Mouse (Mus musculus): ENCODE measurements around the gene Gpx4. TPM values are rescaled to one million over a fixed set of nuclear protein-coding genes. Genes with fewer than 3 reads are reported as not detected.

Gpx4 gene
- total and polyA plus RNA-seq, 3 experiments, result 832 to 1,055 (median 860) TPM

- peaks cover 13% of the 10 kb centered on the region for H3K4me1 ChIP-seq (ENCODE audit: control insufficient read depth, insufficient read depth, low read length)
- H3K4me3 ChIP-seq, result no peak overlapping the region
- DNase-seq, result no peak
- H3K9ac ChIP-seq (ENCODE audit: low read depth, low read length), result no peak overlapping the region
- TF ChIP-seq EP300 (IDR thresholded peaks at IDR 0.05; ENCODE audit: insufficient read depth, low read depth, low read length) (no peak), CTCF (IDR thresholded peaks at IDR 0.05) (no peak), POLR2A (IDR thresholded peaks at IDR 0.05; ENCODE audit: insufficient read depth, low read depth, low read length) (no peak)
- no peaks in the 10 kb centered on the region for H3K27me3 ChIP-seq (ENCODE audit: control insufficient read depth, insufficient read depth, low read length)
- H3K36me3 ChIP-seq (ENCODE audit: control insufficient read depth, insufficient read depth, low read length), result peaks cover 4% of the 10 kb centered on the region; the same call in 1 of the 2 replicates
- no peaks in the 10 kb centered on the region for H3K79me2 ChIP-seq (replicated peaks; ENCODE audit: control insufficient read depth, insufficient read depth, low read length)
- WGBS, result 57% methylated on average over 5 of the region's 5 CpGs
- no peak overlapping the region for H3K27ac ChIP-seq
- intact Hi-C loops (cut with DNase I), result no loop called here
These were observed 8.4 kb downstream of the Gpx4 start for GRCm38 (mm10) chr10:80055364-80055763.

- no peak overlapping the region for H3K9ac ChIP-seq (ENCODE audit: low read depth, low read length)
- peaks cover 13% of the 10 kb centered on the region for H3K4me1 ChIP-seq (ENCODE audit: control insufficient read depth, insufficient read depth, low read length)
- H3K27ac ChIP-seq, result no peak overlapping the region
- no peak for TF ChIP-seq EP300 (IDR thresholded peaks at IDR 0.05; ENCODE audit: insufficient read depth, low read depth, low read length)
- TF ChIP-seq CTCF (IDR thresholded peaks at IDR 0.05), result no peak
- intact Hi-C loops (cut with DNase I), result loop anchor here (2.0 kb wide), 1 partner anchor 15 kb away; no protein-coding TSS in a partner anchor
- H3K27me3 ChIP-seq (ENCODE audit: control insufficient read depth, insufficient read depth, low read length), result no peaks in the 10 kb centered on the region
- H3K36me3 ChIP-seq (ENCODE audit: control insufficient read depth, insufficient read depth, low read length), result peaks cover 4% of the 10 kb centered on the region; the same call in 1 of the 2 replicates
- H3K4me3 ChIP-seq, result no peak overlapping the region
- WGBS, result 58% methylated on average over 9 of the region's 10 CpGs
- no peak for DNase-seq
- no peaks in the 10 kb centered on the region for H3K79me2 ChIP-seq (replicated peaks; ENCODE audit: control insufficient read depth, insufficient read depth, low read length)
These were observed 8.9 kb downstream of the Gpx4 start for GRCm38 (mm10) chr10:80055891-80056290.

- peaks cover 4% of the 10 kb centered on the region; the same call in 1 of the 2 replicates for H3K36me3 ChIP-seq (ENCODE audit: control insufficient read depth, insufficient read depth, low read length)
- no peaks in the 10 kb centered on the region for H3K27me3 ChIP-seq (ENCODE audit: control insufficient read depth, insufficient read depth, low read length)
- H3K4me1 ChIP-seq (ENCODE audit: control insufficient read depth, insufficient read depth, low read length), result peaks cover 11% of the 10 kb centered on the region
- H3K9ac ChIP-seq (ENCODE audit: low read depth, low read length), result no peak overlapping the region
- no peak for TF ChIP-seq POLR2A (IDR thresholded peaks at IDR 0.05; ENCODE audit: insufficient read depth, low read depth, low read length)
- TF ChIP-seq CTCF (IDR thresholded peaks at IDR 0.05), result no peak
- no peak for TF ChIP-seq EP300 (IDR thresholded peaks at IDR 0.05; ENCODE audit: insufficient read depth, low read depth, low read length)
- no peaks in the 10 kb centered on the region for H3K79me2 ChIP-seq (replicated peaks; ENCODE audit: control insufficient read depth, insufficient read depth, low read length)
- 74% methylated on average over 4 of the region's 4 CpGs for WGBS
- H3K4me3 ChIP-seq, result no peak overlapping the region
- H3K27ac ChIP-seq, result no peak overlapping the region
- intact Hi-C loops (cut with DNase I), result loop anchor here (2.0 kb wide), 1 partner anchor 14 kb away; no protein-coding TSS in a partner anchor
- no peak for DNase-seq
These were observed 9.5 kb downstream of the Gpx4 start for GRCm38 (mm10) chr10:80056506-80056905.

GRCm38 (mm10) chr10:80056976-80057682 lies 10.2 kb downstream of the Gpx4 start:
- intact Hi-C loops (cut with DNase I), result loop anchor here (2.0 kb wide), 1 partner anchor 14 kb away; no protein-coding TSS in a partner anchor
- peaks cover 4% of the 10 kb centered on the region; the same call in 1 of the 2 replicates for H3K36me3 ChIP-seq (ENCODE audit: control insufficient read depth, insufficient read depth, low read length)
- TF ChIP-seq CTCF (IDR thresholded peaks at IDR 0.05) (no peak), POLR2A (IDR thresholded peaks at IDR 0.05; ENCODE audit: insufficient read depth, low read depth, low read length) (no peak), EP300 (IDR thresholded peaks at IDR 0.05; ENCODE audit: insufficient read depth, low read depth, low read length) (no peak)
- no peaks in the 10 kb centered on the region for H3K27me3 ChIP-seq (ENCODE audit: control insufficient read depth, insufficient read depth, low read length)
- H3K79me2 ChIP-seq (replicated peaks; ENCODE audit: control insufficient read depth, insufficient read depth, low read length), result no peaks in the 10 kb centered on the region
- peaks cover 10% of the 10 kb centered on the region for H3K4me1 ChIP-seq (ENCODE audit: control insufficient read depth, insufficient read depth, low read length)
- DNase-seq, result no peak
- 91% methylated on average over 27 of the region's 27 CpGs for WGBS
- H3K4me3 ChIP-seq, result no peak overlapping the region
- H3K9ac ChIP-seq (ENCODE audit: low read depth, low read length), result no peak overlapping the region
- no peak overlapping the region for H3K27ac ChIP-seq

GRCm38 (mm10) chr10:80057683-80058326 lies 10.8 kb downstream of the Gpx4 start:
- intact Hi-C loops (cut with DNase I), result loop anchor here (2.0 kb wide), 1 partner anchor 13 kb away; no protein-coding TSS in a partner anchor
- Histone ChIP-seq H3K79me2 (replicated peaks; ENCODE audit: control insufficient read depth, insufficient read depth, low read length) (no peaks in the 10 kb centered on the region), H3K4me1 (ENCODE audit: control insufficient read depth, insufficient read depth, low read length) (peaks cover 5% of the 10 kb centered on the region), H3K27me3 (ENCODE audit: control insufficient read depth, insufficient read depth, low read length) (no peaks in the 10 kb centered on the region), H3K27ac (no peak overlapping the region), H3K36me3 (ENCODE audit: control insufficient read depth, insufficient read depth, low read length) (peaks cover 4% of the 10 kb centered on the region; the same call in 1 of the 2 replicates), H3K4me3 (no peak overlapping the region), H3K9ac (ENCODE audit: low read depth, low read length) (no peak overlapping the region)
- no peak for DNase-seq
- 70% methylated on average over 30 of the region's 30 CpGs for WGBS
- TF ChIP-seq EP300 (IDR thresholded peaks at IDR 0.05; ENCODE audit: insufficient read depth, low read depth, low read length), result no peak

- Histone ChIP-seq H3K79me2 (replicated peaks; ENCODE audit: control insufficient read depth, insufficient read depth, low read length) (no peaks in the 10 kb centered on the region), H3K9ac (ENCODE audit: low read depth, low read length) (no peak overlapping the region), H3K27ac (no peak overlapping the region), H3K36me3 (ENCODE audit: control insufficient read depth, insufficient read depth, low read length) (no peaks in the 10 kb centered on the region), H3K4me3 (no peak overlapping the region), H3K27me3 (ENCODE audit: control insufficient read depth, insufficient read depth, low read length) (no peaks in the 10 kb centered on the region), H3K4me1 (ENCODE audit: control insufficient read depth, insufficient read depth, low read length) (no peaks in the 10 kb centered on the region)
- DNase-seq, result no peak
- TF ChIP-seq CTCF (IDR thresholded peaks at IDR 0.05) (no peak), EP300 (IDR thresholded peaks at IDR 0.05; ENCODE audit: insufficient read depth, low read depth, low read length) (no peak)
- 89% methylated on average over 5 of the region's 5 CpGs for WGBS
- intact Hi-C loops (cut with DNase I), result no loop called here
These were observed 16.1 kb downstream of the Gpx4 start for GRCm38 (mm10) chr10:80063104-80063503.

Measured in heart, adult 2 months (tissue).